Mouse (Mus musculus): ENCODE results near the gene Gamt. TPM values are rescaled to one million over a fixed set of nuclear protein-coding genes. Genes with fewer than 3 reads are reported as not detected.

Gene Gamt
- 30.7 and 31.9 TPM in 2 replicates for polyA plus RNA-seq (2016; fragmentation: Nextera tagmentation; extraction: Ambion mirVana)

DNA sequence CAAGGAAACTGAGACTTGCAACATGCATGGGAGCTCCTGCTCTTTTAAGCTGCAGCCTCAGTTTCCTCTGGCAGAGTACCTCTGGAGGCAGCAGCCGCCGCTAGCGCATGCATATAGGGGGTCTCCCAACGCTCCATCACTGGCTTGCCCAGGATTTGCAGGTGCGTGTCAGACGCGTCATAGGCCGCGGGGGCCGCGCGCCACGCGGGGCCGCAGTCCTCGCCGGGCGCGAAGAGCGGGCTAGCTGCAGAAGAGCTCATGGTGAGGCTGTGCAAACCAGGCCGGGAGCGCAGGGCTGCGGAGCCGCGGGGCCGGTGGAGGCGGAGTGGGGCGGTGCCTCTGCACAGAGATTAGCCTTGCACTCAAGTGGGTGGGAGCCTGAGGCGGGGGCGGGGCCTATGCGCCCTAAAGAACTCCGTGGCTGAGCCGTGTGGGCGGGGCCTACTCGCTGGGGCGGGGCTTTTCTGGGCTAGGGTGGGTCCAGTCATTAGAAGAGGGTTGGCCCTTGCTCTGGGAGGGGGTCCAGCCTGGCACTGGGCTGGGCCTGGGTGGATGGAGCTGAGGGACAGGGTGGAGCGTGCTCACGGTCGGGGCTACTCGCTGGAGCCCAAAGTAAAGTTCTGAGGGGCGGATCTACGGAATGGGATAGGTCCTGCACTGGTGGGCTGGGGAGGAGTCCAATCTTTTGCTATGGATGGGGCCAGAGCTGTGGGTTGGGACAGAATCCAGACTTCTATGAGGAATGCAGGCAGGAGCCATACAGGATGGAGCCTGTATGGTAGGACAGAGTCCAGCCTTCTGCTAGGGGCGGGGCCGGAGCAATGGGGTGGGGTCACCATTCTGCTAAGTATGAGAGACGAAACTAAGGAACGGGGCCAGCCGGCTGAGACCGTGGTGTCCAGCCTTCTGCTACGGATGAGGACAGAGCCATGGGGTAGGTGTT lies at the start of gene Gamt, which contains the start of gene Dazap1:
TSS of gene Gamt (minus strand) at position 371 of the 943 bp plus-strand sequence.
TSS of gene Dazap1 (plus strand) at position 845 of the 943 bp plus-strand sequence.
- Histone ChIP-seq H3K4me1 (replicated peaks) (peaks cover 29% of the 10 kb centered on the region), H3K9me3 (no peaks in the 10 kb centered on the region), H3K36me3 (peaks cover 32% of the 10 kb centered on the region), H3K27ac (peak within 1 kb of the TSS; percentile 96), H3K4me2 (peak within 1 kb of the TSS; percentile 94), H3K9ac (replicated peaks) (peak within 1 kb of the TSS; percentile 65), H3K27me3 (no peaks in the 10 kb centered on the region), H3K4me3 (replicated peaks) (peak within 1 kb of the TSS; percentile 52)
- peak; percentile 92 for ATAC-seq (ENCODE audit: insufficient number of reproducible peaks, insufficient read depth, low FRiP score, low TSS enrichment, low read depth)
- WGBS: under 1% methylated on average over 49 of the region's 49 CpGs

DNA sequence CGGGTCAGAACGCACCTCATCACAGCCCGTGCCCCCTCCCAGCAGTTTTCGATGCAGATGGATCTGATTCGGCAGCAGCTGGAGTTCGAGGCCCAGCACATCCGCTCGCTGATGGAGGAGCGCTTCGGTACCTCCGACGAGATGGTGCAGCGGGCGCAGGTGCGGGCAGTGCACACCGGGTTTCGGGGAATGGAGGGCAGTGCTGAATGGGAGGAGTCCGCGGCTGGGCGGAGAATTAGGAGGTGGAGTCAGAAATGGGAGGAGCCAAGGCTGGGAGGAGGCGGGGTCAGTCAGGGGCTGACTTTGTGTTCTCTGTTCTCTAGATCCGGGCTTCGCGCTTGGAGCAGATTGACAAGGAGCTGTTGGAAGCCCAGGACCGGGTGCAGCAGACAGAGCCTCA lies 44.0 kb upstream of the Gamt start:
- H3K4me2 ChIP-seq: no peak overlapping the region
- no peak overlapping the region for H3K27ac ChIP-seq
- no peak overlapping the region for H3K4me3 ChIP-seq (replicated peaks)
- H3K36me3 ChIP-seq: peaks cover 28% of the 10 kb centered on the region; the same call in 1 of the 2 replicates
- 0 out of 2 replicates have a peak, but pooled peaks cover 3% of the 10 kb centered on the region for H3K4me1 ChIP-seq (replicated peaks)
- no peak overlapping the region for H3K9ac ChIP-seq (replicated peaks)
- 7% methylated on average over 25 of the region's 25 CpGs for WGBS
- ATAC-seq (ENCODE audit: insufficient number of reproducible peaks, insufficient read depth, low FRiP score, low TSS enrichment, low read depth): no peak
- peaks cover 99% of the 10 kb centered on the region for H3K27me3 ChIP-seq
- H3K9me3 ChIP-seq: no peaks in the 10 kb centered on the region

DNA sequence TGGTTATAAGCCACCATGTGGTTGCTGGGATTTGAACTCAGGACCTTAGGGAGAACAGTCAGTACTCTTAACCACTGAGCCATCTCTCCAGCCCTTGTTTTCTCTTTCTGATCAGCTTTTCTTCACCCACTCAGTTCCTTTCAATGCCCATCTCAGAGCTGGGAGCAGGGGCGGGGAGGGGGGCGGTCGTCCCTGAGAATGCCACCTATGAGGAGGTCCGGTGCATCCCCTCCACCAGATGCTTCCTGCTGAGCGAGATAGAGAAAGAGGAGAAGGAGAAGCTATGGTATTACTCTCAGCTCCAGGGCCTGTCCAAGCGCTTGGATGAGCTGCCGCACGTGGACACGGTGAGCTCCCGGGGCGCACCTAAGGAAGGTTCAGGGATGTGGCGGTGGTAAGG lies 43.6 kb upstream of the Gamt start:
- WGBS: 20% methylated on average over 12 of the region's 12 CpGs
- Histone ChIP-seq H3K4me2 (no peak overlapping the region), H3K9ac (replicated peaks) (no peak overlapping the region)

DNA sequence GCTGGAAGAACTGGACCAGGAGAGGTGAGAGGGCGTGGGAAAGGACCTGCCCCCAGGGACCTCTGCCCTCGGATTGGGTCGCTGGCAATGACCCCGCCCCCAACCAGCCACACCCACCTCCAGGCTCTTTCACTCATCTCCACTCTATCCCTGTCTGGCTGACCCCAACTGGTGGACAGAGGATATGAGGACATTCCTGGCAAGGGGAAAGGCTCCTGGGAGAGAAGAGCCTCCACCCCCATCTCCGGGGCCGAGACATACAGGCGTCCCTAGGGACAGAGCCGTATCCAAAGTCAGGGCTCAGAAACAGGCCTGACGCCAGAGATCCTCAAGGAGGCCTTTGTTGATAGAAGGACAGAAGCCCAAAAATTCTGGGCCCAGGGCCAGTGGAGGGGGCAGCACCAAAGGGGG lies 41.7 kb upstream of the Gamt start:
- peaks cover 17% of the 10 kb centered on the region; the same call in 1 of the 2 replicates for H3K4me1 ChIP-seq (replicated peaks)
- no peak overlapping the region for H3K9ac ChIP-seq (replicated peaks)
- H3K27me3 ChIP-seq: peaks cover 99% of the 10 kb centered on the region
- peaks cover 12% of the 10 kb centered on the region; the same call in 1 of the 2 replicates for H3K36me3 ChIP-seq
- 16% methylated on average over 9 of the region's 9 CpGs for WGBS
- H3K4me2 ChIP-seq: no peak overlapping the region
- no peak overlapping the region for H3K27ac ChIP-seq
- no peak overlapping the region for H3K4me3 ChIP-seq (replicated peaks)
- ATAC-seq (ENCODE audit: insufficient number of reproducible peaks, insufficient read depth, low FRiP score, low TSS enrichment, low read depth): no peak
- no peaks in the 10 kb centered on the region for H3K9me3 ChIP-seq

More for the DNA sequence above, 43.6 kb upstream of the Gamt start:
- Histone ChIP-seq H3K27ac (no peak overlapping the region), H3K4me3 (replicated peaks) (no peak overlapping the region), H3K27me3 (peaks cover 99% of the 10 kb centered on the region), H3K36me3 (peaks cover 28% of the 10 kb centered on the region; the same call in 1 of the 2 replicates), H3K9me3 (no peaks in the 10 kb centered on the region), H3K4me1 (replicated peaks) (peaks cover 7% of the 10 kb centered on the region; the same call in 1 of the 2 replicates)
- ATAC-seq (ENCODE audit: insufficient number of reproducible peaks, insufficient read depth, low FRiP score, low TSS enrichment, low read depth): no peak

DNA sequence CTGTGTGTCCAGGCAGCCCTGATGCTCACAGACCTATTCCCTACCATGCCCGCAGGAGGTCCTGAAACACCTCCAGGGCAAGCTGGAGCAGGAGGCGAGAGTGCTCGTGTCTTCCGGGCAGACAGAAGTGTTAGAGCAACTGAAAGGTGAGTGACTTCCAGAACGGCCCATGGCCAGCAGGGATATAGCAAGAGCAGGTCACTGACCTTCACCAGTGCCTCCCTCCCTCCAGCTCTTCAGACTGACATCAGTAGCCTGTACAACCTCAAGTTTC lies 41.2 kb upstream of the Gamt start:
- Histone ChIP-seq H3K27me3 (peaks cover 99% of the 10 kb centered on the region), H3K4me2 (no peak overlapping the region), H3K36me3 (peaks cover 10% of the 10 kb centered on the region; the same call in 1 of the 2 replicates), H3K27ac (no peak overlapping the region), H3K4me3 (replicated peaks) (no peak overlapping the region), H3K9ac (replicated peaks) (no peak overlapping the region), H3K9me3 (no peaks in the 10 kb centered on the region), H3K4me1 (replicated peaks) (peaks cover 17% of the 10 kb centered on the region; the same call in 1 of the 2 replicates)
- no peak for ATAC-seq (ENCODE audit: insufficient number of reproducible peaks, insufficient read depth, low FRiP score, low TSS enrichment, low read depth)
- 40% methylated on average over 5 of the region's 5 CpGs for WGBS

DNA sequence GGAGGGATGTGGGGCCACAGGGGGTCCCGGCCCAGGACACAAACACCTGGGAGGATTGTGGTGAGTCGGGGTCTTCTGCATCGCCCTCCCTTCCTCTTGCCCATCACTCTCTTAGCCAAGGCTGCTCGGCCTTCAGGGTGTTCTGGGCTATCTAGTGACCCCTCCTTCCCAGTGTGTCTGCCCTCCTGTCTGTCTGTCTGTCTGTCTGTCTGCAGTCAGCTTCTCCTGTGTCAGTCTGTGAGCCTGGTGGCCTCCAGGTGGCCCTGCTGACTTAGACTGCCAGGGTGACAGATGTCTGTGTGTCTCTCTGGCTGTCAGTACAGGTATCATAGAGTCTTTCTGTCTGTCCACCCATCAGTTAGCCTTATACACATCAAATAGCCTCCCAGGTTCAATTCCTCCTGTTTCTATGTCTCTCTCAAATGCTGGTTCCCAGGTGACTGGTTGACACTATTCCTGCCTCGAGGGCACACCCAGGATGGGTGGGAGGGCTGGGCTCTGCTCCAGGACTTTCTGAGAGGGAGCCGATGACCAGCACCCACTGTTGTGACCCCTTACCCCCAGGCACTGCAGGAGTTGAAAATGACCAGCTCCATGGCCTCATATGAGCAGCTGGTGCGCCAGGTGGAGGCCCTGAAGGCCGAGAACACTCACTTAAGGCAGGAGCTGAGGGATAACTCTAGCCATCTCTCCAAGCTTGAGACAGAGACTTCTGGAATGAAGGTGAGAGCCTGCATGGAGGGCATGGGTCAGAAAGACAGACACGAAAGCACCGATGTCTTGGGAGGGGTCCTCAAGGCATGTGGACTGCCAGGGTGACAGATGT lies 40.7 kb upstream of the Gamt start:
- H3K9me3 ChIP-seq: no peaks in the 10 kb centered on the region
- H3K36me3 ChIP-seq: peaks cover 5% of the 10 kb centered on the region; the same call in 1 of the 2 replicates
- peaks cover 97% of the 10 kb centered on the region for H3K27me3 ChIP-seq
- no peak overlapping the region; the same call in 1 of the 2 replicates for H3K9ac ChIP-seq (replicated peaks)
- WGBS: 80% methylated on average over 10 of the region's 10 CpGs
- H3K4me1 ChIP-seq (replicated peaks): peaks cover 21% of the 10 kb centered on the region
- H3K27ac ChIP-seq: no peak overlapping the region
- H3K4me2 ChIP-seq: peak overlapping the region; percentile 3; the same call in 1 of the 2 replicates
- no peak overlapping the region for H3K4me3 ChIP-seq (replicated peaks)
- no peak for ATAC-seq (ENCODE audit: insufficient number of reproducible peaks, insufficient read depth, low FRiP score, low TSS enrichment, low read depth)

DNA sequence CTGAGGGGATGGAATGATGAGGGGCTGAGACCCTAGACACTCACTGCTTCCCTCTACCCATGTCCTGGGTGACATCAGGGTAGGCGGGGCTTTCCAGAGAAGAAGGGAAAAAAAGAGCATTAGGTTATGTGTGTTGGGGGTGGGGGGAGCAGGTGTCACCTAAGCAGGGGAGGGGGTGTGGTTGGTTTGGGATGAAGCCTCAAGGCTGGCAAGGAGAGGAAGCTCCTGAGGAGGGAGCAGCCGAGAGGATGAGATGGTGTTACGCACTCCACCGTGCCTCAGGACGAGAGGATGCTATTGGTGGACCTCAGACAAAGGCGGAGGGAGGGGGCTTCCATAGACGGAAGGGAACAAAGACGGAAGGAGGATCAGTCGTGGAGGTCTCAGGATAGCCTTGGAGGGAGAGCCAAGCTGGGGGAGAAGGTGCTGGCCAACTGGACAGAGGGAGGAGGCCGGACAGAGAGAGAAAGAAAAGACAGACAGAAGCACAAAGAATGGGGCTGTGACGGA lies 39.9 kb upstream of the Gamt start:
- Histone ChIP-seq H3K27me3 (peaks cover 90% of the 10 kb centered on the region), H3K36me3 (no peaks in the 10 kb centered on the region), H3K4me1 (replicated peaks) (peaks cover 28% of the 10 kb centered on the region), H3K9me3 (no peaks in the 10 kb centered on the region), H3K9ac (replicated peaks) (no peak overlapping the region; the same call in 1 of the 2 replicates), H3K27ac (no peak overlapping the region), H3K4me2 (peak overlapping the region; percentile 3; the same call in 1 of the 2 replicates), H3K4me3 (replicated peaks) (no peak overlapping the region)
- 25% methylated on average over 11 of the region's 11 CpGs for WGBS
- ATAC-seq (ENCODE audit: insufficient number of reproducible peaks, insufficient read depth, low FRiP score, low TSS enrichment, low read depth): no peak

DNA sequence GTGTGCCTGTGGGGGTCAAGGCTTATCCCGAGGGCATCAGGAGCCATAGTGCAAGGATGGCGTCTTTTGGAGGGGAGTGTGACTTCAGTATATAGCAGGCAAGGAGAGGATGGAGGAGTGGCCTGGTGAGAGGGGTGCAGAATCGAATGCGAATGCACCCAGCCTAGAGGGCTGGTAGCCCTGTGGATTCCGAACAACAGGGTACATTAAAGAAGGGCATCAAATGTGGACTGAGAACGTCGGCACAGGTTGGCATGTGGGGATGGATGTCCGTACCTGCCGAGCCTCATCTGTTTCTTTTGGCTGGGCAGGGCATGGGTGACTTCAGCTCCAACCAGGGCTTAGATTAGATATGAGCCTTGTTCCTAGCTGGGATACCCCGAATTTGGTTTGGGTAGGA lies 39.0 kb upstream of the Gamt start:
- H3K4me2 ChIP-seq: peak overlapping the region; percentile 56
- H3K4me3 ChIP-seq (replicated peaks): peak overlapping the region; percentile 42
- H3K36me3 ChIP-seq: peaks cover 3% of the 10 kb centered on the region
- no peaks in the 10 kb centered on the region for H3K9me3 ChIP-seq
- peaks cover 31% of the 10 kb centered on the region for H3K4me1 ChIP-seq (replicated peaks)
- no peak for ATAC-seq (ENCODE audit: insufficient number of reproducible peaks, insufficient read depth, low FRiP score, low TSS enrichment, low read depth)
- H3K27me3 ChIP-seq: peaks cover 81% of the 10 kb centered on the region
- 43% methylated on average over 10 of the region's 10 CpGs for WGBS
- H3K9ac ChIP-seq (replicated peaks): peak overlapping the region; percentile 61; the same call in 1 of the 2 replicates
- H3K27ac ChIP-seq: no peak overlapping the region

DNA sequence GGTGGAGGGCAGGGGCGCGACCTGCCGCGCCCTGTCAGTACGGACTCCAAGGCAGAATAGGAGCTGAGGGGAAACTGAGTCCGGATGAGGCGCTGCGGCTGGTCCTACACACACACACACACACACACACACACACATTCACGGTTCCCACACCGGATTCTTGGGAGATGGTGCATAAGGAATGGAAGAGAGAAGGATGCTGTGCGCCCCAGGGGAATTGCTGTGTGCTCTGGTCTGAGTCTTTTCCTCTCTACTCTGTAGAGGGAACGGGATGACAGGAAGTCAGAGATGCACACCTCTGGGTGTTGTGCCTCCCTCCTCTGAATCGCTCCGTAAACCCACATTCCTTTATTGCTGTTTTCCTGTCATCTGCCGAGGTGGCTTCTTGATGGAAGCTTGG lies 38.5 kb upstream of the Gamt start:
- Histone ChIP-seq H3K27ac (no peak overlapping the region), H3K9me3 (no peaks in the 10 kb centered on the region), H3K36me3 (peaks cover 8% of the 10 kb centered on the region), H3K27me3 (peaks cover 75% of the 10 kb centered on the region), H3K4me1 (replicated peaks) (peaks cover 31% of the 10 kb centered on the region), H3K9ac (replicated peaks) (peak overlapping the region; percentile 61), H3K4me3 (replicated peaks) (peak overlapping the region; percentile 42), H3K4me2 (peak overlapping the region; percentile 56)
- WGBS: 9% methylated on average over 15 of the region's 15 CpGs
- ATAC-seq (ENCODE audit: insufficient number of reproducible peaks, insufficient read depth, low FRiP score, low TSS enrichment, low read depth): no peak

DNA sequence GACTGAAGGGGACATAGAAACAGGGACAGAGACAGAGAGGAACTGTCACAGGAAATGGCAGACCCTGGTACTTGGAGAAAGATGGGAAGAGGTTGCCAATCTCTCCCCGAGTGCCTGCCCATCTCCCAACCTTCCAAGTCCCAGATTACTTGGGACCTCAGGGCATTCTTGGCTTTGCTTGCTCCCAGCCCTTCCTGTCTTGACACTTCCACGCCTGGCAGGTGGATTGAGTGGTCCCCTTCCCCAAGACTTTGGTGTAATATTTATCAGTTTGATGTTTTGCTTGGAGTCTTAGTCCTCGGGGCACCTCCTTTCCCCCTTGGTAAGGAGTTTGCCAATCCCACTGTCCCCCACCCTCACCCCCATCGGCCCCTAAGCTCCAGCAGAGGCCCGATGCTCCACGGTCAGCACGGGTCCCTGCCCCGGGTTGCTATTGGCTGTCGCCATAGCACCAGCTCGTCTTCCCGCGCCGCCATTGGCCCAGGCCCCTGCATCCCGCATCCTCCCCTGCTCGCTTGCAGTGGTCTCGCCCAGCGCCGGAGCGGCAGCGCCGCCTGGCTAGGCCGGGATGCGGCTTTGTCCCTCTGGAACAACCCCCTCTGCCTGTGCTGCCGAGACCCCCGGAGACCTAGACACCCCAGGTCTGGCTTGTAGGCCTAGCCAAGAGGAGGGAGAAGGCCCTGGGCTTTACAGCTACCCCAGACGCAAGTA lies 37.9 kb upstream of the Gamt start:
- Histone ChIP-seq H3K27ac (no peak overlapping the region), H3K4me1 (replicated peaks) (peaks cover 32% of the 10 kb centered on the region)
- ATAC-seq (ENCODE audit: insufficient number of reproducible peaks, insufficient read depth, low FRiP score, low TSS enrichment, low read depth): peak; percentile 79

More for the DNA sequence above, 37.9 kb upstream of the Gamt start:
- peak overlapping the region; percentile 42 for H3K4me3 ChIP-seq (replicated peaks)
- no peaks in the 10 kb centered on the region for H3K9me3 ChIP-seq
- peak overlapping the region; percentile 56 for H3K4me2 ChIP-seq
- WGBS: 4% methylated on average over 26 of the region's 26 CpGs
- peaks cover 14% of the 10 kb centered on the region for H3K36me3 ChIP-seq
- peaks cover 70% of the 10 kb centered on the region for H3K27me3 ChIP-seq
- H3K9ac ChIP-seq (replicated peaks): peak overlapping the region; percentile 61
